Mouse (Mus musculus) limb, embryonic 11.5 days (tissue): ENCODE measurements around the gene Klhl12. TPM values are rescaled to one million over a fixed set of nuclear protein-coding genes. Genes with fewer than 3 reads are reported as not detected.

Experiments
- ATAC-seq: fragments of 200-750 bp; cut with Nextera tagmentation; 2 replicates; pipeline ENCODE4 v1.8.0; 2017; ENCODE audit warnings: low read depth; ENCODE audit not compliant: insufficient number of reproducible peaks, low FRiP score, low TSS enrichment
- DNase-seq: peaks from one replicate; pipeline ENCODE4 v3.0.0-alpha.2; 2015; ENCODE audit warnings: low spot score
- H3K27ac ChIP-seq: fragments of 300-500 bp; sonication (generic); replicated peaks from 2 replicates; pipeline ENCODE4 v1.5.1; 2014; ENCODE audit warnings: low read depth, mild to moderate bottlenecking, low read length
- H3K27me3 ChIP-seq: fragments of 300-500 bp; sonication (generic); 2 replicates; pipeline ENCODE4 v1.6.1; 2014; ENCODE audit warnings: mild to moderate bottlenecking, low read length, mixed read lengths; ENCODE audit not compliant: control insufficient read depth, insufficient read depth
- H3K36me3 ChIP-seq: fragments of 300-500 bp; sonication (generic); 2 replicates; pipeline ENCODE4 v1.6.1; 2014; ENCODE audit warnings: mild to moderate bottlenecking, low read length, moderate library complexity, mixed read lengths; ENCODE audit not compliant: control insufficient read depth, insufficient read depth
- H3K4me1 ChIP-seq: fragments of 300-500 bp; sonication (generic); 2 replicates; pipeline ENCODE4 v1.6.1; 2014; ENCODE audit warnings: low read length, mixed read lengths; ENCODE audit not compliant: control insufficient read depth, insufficient read depth
- H3K4me2 ChIP-seq: fragments of 300-500 bp; sonication (generic); 2 replicates; pipeline ENCODE4 v1.6.1; 2014; ENCODE audit warnings: low read depth, mild to moderate bottlenecking, moderate library complexity; ENCODE audit not compliant: severe bottlenecking
- H3K4me3 ChIP-seq: fragments of 300-500 bp; sonication (generic); 2 replicates; pipeline ENCODE4 v1.5.1; 2014; ENCODE audit warnings: low read depth, low read length
- H3K9ac ChIP-seq: fragments of 300-500 bp; sonication (generic); 2 replicates; pipeline ENCODE4 v1.6.1; 2014; ENCODE audit warnings: mild to moderate bottlenecking, low read length
- H3K9me3 ChIP-seq: fragments of 300-500 bp; sonication (generic); 2 replicates; pipeline ENCODE4 v1.6.1; 2016; ENCODE audit warnings: low read length; ENCODE audit not compliant: control insufficient read depth
- WGBS: fragments of 180-500 bp; shearing (Covaris S2); extraction: QIAGEN DNeasy Blood & Tissue Kit; methylation state at CpG from one replicate; pipeline ENCODE4 v1.1.7; 2014; 5-methylcytosine and 5-hydroxymethylcytosine counted together
- polyA plus RNA-seq: library from polyadenylated mRNA; unstranded; fragments of >200 nt; fragmentation: Nextera tagmentation; extraction: Ambion mirVana; gene quantifications from 2 replicates; pipeline ENCODE4 v1.2.1, GENCODE M21; 2014

Gene Klhl12
- polyA plus RNA-seq, 1 experiment from 2014 or later: 37.3 TPM

DNA sequence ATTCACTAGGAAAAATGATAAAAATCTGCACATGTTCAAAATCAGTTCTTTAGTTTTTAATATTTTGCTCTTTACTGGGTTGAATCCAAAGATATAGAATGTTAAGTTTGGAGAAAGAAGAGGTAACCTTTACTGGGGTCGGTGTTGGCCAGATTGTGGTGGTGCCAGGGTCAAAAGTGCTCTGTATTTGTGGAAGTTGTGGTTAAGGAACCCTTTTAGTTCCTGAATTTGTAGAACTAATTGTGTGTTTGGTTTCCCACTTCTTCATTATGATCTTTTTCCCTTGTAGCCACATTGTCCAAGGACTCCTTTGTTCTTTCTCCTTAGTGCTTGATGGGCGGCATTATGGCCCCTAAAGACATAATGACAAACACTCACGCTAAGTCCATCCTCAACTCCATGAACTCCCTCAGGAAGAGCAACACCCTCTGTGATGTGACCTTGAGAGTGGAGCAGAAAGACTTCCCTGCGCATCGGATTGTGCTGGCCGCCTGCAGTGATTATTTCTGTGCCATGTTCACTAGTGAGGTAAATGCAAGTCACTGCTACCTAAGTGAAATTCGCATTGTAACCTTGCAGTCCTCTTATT is 2.9 kb downstream of the Klhl12 start:
- Histone ChIP-seq H3K4me1 (no peaks in the 10 kb centered on the region), H3K9ac (no peak overlapping the region), H3K4me3 (no peak overlapping the region), H3K27ac (no peak overlapping the region), H3K4me2 (no peak overlapping the region), H3K9me3 (no peaks in the 10 kb centered on the region), H3K27me3 (no peaks in the 10 kb centered on the region), H3K36me3 (no peaks in the 10 kb centered on the region)
- ATAC-seq (no peak), DNase-seq (no peak)
- WGBS: 94% methylated on average over 7 of the region's 7 CpGs

DNA sequence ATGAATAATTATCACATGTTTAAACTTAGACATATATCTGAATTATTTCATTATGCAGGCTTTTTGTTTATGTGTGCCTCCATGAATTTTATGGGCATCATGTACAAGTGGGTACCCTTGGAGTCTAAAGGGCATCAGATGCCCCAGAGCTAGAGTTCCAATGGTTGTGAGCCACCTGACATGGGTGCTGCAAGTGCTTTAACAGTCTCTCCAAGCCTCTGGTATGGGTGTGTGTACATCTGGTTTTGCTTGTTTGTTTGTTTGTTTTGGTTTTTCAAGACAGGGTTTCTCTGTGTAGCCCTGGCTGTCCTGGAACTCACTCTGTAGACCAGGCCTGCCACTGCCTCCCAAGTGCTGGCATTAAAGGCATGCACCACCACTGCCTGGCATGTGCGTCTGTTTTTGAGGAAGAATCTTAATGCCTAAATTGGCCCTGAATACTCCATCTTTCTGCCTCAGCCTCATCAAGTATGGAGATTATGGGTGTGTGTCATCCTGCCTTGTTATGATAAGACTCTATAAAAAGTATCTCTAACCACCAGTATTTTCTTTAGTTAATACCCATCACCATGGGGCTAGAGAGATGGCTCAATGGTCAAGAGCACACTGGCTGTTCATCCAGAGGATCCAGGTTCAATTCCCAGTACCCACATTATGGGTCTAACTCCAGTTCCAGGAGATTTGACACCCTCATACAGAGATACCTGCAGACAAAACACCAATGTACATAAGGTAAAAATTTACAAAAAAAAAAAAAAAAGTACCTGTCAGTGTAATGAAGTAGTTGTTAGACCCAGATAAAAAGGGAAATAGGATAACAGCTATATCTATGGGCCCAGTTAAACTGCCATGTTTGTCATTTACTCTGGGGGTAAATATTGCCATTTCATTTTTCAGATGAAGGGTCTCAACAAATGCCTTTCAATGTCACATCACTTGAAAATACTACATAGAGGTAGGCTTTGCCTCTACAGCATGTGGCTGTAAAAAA is 5.3 kb downstream of the Klhl12 start:
- H3K36me3 ChIP-seq: no peaks in the 10 kb centered on the region; the same call in 1 of the 2 replicates
- H3K27me3 ChIP-seq: no peaks in the 10 kb centered on the region
- DNase-seq (no peak), ATAC-seq (no peak)
- H3K4me1 ChIP-seq: no peaks in the 10 kb centered on the region
- WGBS: 94% methylated on average over 1 of the region's 1 CpGs
- H3K27ac ChIP-seq: no peak overlapping the region
- H3K9ac ChIP-seq: no peak overlapping the region
- H3K4me2 ChIP-seq: no peak overlapping the region
- no peaks in the 10 kb centered on the region for H3K9me3 ChIP-seq
- H3K4me3 ChIP-seq: no peak overlapping the region

DNA sequence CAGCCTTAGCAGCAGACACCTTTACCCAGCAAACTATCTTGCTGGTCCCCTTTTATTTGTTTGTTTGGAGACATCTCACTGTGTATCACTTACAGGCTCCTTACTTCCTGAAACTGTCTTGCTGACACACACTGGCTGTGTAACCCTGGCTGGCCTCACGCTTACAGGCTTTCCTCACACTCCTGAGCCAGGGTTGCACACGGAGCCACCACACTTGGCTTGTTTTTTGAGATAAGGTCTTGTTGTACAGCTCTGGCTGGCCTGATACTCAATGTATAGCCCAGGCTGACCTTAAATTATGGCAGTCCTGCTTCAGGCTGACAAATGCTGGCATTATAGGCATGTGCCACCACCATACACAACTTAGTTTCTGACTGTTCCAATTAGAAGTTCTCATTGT is 29.3 kb downstream of the Klhl12 start:
- H3K36me3 ChIP-seq: peaks cover 8% of the 10 kb centered on the region; the same call in 1 of the 2 replicates
- no peak overlapping the region for H3K27ac ChIP-seq
- no peak overlapping the region for H3K9ac ChIP-seq
- H3K9me3 ChIP-seq: no peaks in the 10 kb centered on the region
- no peak overlapping the region for H3K4me2 ChIP-seq
- WGBS: 93% methylated on average over 2 of the region's 2 CpGs
- ATAC-seq (no peak), DNase-seq (no peak)
- H3K27me3 ChIP-seq: no peaks in the 10 kb centered on the region
- no peaks in the 10 kb centered on the region for H3K4me1 ChIP-seq
- no peak overlapping the region for H3K4me3 ChIP-seq

DNA sequence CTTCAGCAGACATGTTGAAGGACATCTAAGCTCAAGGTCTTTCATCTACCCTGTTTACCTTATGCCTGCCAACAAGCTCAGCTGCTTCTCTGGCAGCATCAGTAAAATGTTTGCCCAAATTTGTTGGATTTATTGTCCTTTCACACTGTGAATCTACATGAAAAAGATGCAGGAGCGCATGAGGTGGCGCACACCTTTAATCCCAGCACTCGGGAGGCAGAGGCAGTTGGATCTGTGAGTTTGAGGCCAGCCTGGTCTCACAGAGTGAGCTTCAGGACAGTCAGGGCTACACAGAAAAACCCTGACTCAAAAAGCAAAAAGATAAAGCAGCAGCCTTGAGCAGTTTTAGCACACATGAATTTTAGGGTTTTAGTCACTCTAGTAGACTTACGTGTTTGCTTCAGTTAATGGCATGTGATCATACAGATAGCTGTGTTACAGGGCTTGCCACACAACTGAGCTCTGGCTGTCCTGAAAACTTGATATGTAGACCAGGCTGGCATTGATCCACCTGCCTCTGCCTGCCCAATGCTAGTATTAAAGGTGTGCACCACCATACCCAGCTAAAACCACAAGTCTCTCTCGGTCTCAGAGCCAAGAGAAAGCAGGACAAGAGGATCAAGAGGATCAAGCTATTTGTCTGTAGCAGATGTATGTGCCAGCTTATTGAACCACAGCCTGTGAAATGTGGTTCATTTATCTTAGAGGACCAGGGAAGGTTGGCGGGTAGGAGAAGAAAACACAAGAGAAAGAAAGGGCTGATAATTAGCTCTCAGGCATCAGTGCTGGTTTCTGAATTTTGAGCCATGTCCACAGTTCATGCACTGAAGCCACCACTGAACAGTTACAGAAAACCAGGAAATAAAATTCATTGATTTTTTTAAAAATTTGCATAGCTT is 35.8 kb downstream of the Klhl12 start:
- H3K4me1 ChIP-seq: peaks cover 7% of the 10 kb centered on the region; the same call in 1 of the 2 replicates
- H3K4me3 ChIP-seq: no peak overlapping the region
- DNase-seq: no peak
- H3K9ac ChIP-seq: no peak overlapping the region
- H3K27ac ChIP-seq: no peak overlapping the region
- H3K27me3 ChIP-seq: no peaks in the 10 kb centered on the region
- no peak overlapping the region for H3K4me2 ChIP-seq
- ATAC-seq: no peak
- 92% methylated on average over 6 of the region's 6 CpGs for WGBS
- peaks cover 2% of the 10 kb centered on the region; the same call in 1 of the 2 replicates for H3K36me3 ChIP-seq
- H3K9me3 ChIP-seq: no peaks in the 10 kb centered on the region

DNA sequence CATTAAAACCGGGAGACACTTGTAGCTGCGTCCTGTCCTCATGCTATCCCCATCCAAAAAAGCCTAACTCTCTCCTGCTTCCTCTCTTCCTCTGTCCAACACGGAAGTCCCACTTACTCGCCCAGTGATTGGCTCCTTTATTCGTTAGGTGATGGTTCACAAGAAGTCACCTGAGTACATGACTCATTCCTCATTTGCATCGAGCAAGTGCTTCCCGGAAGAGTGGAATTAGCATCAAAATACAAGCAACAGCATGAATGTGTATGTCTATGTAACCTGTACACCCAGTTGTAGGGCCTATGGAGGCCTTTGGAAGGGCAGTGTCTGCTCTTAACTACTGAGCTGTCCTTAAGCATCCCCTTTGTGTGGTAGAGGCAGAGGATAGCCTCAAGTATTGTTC is 36.9 kb downstream of the Klhl12 start:
- Histone ChIP-seq H3K27ac (no peak overlapping the region), H3K9me3 (no peaks in the 10 kb centered on the region), H3K9ac (no peak overlapping the region), H3K4me2 (no peak overlapping the region), H3K4me3 (no peak overlapping the region), H3K27me3 (no peaks in the 10 kb centered on the region), H3K4me1 (peaks cover 7% of the 10 kb centered on the region; the same call in 1 of the 2 replicates), H3K36me3 (peaks cover 2% of the 10 kb centered on the region; the same call in 1 of the 2 replicates)
- DNase-seq (no peak), ATAC-seq (no peak)
- 84% methylated on average over 7 of the region's 7 CpGs for WGBS

DNA sequence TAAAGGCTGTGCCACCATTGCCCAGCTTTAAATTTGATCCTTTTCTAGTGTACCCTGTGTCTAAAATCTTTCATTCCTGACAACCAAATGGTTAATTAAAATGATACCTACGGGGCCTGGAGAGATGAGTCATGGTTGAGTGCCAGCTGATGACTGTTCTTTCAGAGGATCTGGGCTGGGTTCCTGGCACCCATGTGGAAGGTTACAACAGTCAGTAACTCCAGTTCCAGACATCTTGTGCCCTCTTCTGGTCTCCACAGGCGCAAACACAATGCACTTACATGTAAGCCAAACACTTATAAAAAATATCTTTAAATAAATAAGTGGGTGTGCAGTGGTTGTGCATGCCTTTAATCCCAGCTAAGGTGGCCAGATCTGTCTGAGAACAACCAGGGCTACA is 38.2 kb downstream of the Klhl12 start:
- no peak for DNase-seq
- Histone ChIP-seq H3K27me3 (no peaks in the 10 kb centered on the region), H3K4me2 (no peak overlapping the region), H3K4me1 (peaks cover 7% of the 10 kb centered on the region; the same call in 1 of the 2 replicates), H3K36me3 (peaks cover 2% of the 10 kb centered on the region; the same call in 1 of the 2 replicates), H3K9me3 (no peaks in the 10 kb centered on the region), H3K27ac (no peak overlapping the region), H3K4me3 (no peak overlapping the region), H3K9ac (no peak overlapping the region)
- WGBS: 89% methylated on average over 2 of the region's 2 CpGs
- no peak for ATAC-seq

DNA sequence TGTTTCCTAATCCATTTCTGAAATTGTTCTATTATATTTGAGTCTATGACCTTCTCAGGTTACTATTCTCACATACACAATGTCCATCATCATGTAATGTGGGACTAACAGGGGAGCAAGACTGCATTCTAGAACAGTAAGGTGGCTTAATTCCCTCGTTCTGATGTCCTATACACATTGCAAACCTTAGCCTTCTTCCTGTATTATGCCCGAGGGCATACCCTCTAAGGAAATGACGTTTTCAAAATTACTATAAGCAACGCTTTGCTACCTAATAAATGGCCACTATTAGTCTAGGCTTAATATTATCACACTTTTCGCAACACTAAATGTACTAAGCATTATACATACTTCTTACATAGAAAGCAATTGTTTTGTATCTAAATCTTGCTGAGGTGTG is 38.6 kb downstream of the Klhl12 start:
- Histone ChIP-seq H3K27me3 (no peaks in the 10 kb centered on the region), H3K4me2 (peak overlapping the region; percentile 55), H3K27ac (no peak overlapping the region), H3K4me1 (peaks cover 7% of the 10 kb centered on the region; the same call in 1 of the 2 replicates), H3K9me3 (no peaks in the 10 kb centered on the region), H3K9ac (peak overlapping the region; percentile 69), H3K4me3 (peak overlapping the region; percentile 71), H3K36me3 (peaks cover 2% of the 10 kb centered on the region; the same call in 1 of the 2 replicates)
- WGBS: 24% methylated on average over 5 of the region's 5 CpGs
- DNase-seq (no peak), ATAC-seq (no peak)
